Mouse (Mus musculus): ENCODE measurements around the gene Gm12169. TPM values are rescaled to one million over a fixed set of nuclear protein-coding genes. Genes with fewer than 3 reads are reported as not detected.
"Not testable (repeated sequence)": the region's sequence is repeated elsewhere in the genome, so short reads cannot be mapped to it uniquely, and the experiment has no call there.

Gm12169 gene
- total and polyA plus RNA-seq, 2 experiments from 2014 or later = not detected

DNA sequence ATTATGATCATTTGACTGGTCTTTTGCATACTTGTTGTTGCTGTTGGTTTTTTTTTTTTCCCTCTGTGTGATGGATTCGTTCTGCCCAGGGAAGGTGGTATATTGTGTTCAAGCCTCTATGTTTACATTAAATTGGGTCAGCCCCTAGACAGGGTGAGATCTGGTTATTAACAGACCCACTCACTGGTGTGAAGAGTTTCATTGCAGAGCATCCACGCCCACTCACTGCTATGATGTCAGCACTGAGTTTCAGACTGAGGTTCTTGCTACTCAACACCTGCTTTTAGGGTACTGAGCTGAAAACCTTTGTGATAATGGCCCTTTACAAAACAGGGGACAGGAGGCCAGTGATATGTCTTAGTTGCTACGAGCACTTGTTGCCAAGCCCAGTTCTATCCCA, 16.9 kb upstream of the Gm12169 start:
- no peak overlapping the region for H3K9ac ChIP-seq (replicated peaks; ENCODE audit: low read depth, low read length)
- H3K27me3 ChIP-seq (ENCODE audit: control insufficient read depth, insufficient read depth, low read length) = no peaks in the 10 kb centered on the region
- ATAC-seq (ENCODE audit: insufficient read depth, low read depth) (no peak), DNase-seq (ENCODE audit: low spot score) (no peak)
- no peaks in the 10 kb centered on the region for H3K36me3 ChIP-seq (replicated peaks; ENCODE audit: control insufficient read depth, insufficient read depth, low read length)
- WGBS = 48% methylated on average over 3 of the region's 3 CpGs
- no peak overlapping the region for H3K4me3 ChIP-seq (ENCODE audit: low read depth, low read length)
- H3K4me2 ChIP-seq (ENCODE audit: low read depth, low read length) = no peak overlapping the region
- H3K4me1 ChIP-seq (ENCODE audit: control insufficient read depth, insufficient read depth) = no peaks in the 10 kb centered on the region
- H3K9me3 ChIP-seq (replicated peaks; ENCODE audit: control insufficient read depth, low read length) = no peaks in the 10 kb centered on the region
- TF ChIP-seq CTCF (IDR thresholded peaks at IDR 0.05; ENCODE audit: low read depth) (no peak), EP300 (IDR thresholded peaks at IDR 0.05; ENCODE audit: low read depth) (no peak)
- H3K27ac ChIP-seq (ENCODE audit: low read depth) = no peak overlapping the region

DNA sequence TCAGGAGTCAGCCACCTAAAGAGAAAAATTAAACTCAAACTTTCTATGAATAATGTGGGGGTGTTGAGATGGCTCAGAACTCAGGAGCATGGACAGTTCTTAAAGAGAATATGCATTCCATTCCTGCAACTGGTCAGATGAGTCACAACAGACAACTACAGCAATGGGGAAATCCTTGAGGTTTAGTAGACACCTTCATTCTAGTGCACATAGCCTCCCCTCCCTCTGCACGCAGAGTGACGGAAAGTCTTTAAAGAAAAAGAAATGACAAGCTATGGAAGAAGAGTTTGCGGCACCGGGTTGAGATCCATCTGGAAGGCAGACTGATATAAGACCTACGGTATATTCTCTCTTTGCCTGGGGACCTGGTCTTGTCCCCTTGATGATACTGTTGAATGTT, 14.1 kb upstream of the Gm12169 start:
- DNase-seq (ENCODE audit: low spot score) (no peak), ATAC-seq (ENCODE audit: insufficient read depth, low read depth) (no peak)
- H3K9me3 ChIP-seq (replicated peaks; ENCODE audit: control insufficient read depth, low read length) = no peaks in the 10 kb centered on the region
- no peaks in the 10 kb centered on the region for H3K36me3 ChIP-seq (replicated peaks; ENCODE audit: control insufficient read depth, insufficient read depth, low read length)
- H3K27ac ChIP-seq (ENCODE audit: low read depth) = no peak overlapping the region
- no peak overlapping the region for H3K9ac ChIP-seq (replicated peaks; ENCODE audit: low read depth, low read length)
- H3K4me3 ChIP-seq (ENCODE audit: low read depth, low read length) = no peak overlapping the region
- no peak for TF ChIP-seq EP300 (IDR thresholded peaks at IDR 0.05; ENCODE audit: low read depth)
- 91% methylated on average over 5 of the region's 5 CpGs for WGBS
- H3K4me1 ChIP-seq (ENCODE audit: control insufficient read depth, insufficient read depth) = no peaks in the 10 kb centered on the region
- no peaks in the 10 kb centered on the region for H3K27me3 ChIP-seq (ENCODE audit: control insufficient read depth, insufficient read depth, low read length)
- H3K4me2 ChIP-seq (ENCODE audit: low read depth, low read length) = no peak overlapping the region

DNA sequence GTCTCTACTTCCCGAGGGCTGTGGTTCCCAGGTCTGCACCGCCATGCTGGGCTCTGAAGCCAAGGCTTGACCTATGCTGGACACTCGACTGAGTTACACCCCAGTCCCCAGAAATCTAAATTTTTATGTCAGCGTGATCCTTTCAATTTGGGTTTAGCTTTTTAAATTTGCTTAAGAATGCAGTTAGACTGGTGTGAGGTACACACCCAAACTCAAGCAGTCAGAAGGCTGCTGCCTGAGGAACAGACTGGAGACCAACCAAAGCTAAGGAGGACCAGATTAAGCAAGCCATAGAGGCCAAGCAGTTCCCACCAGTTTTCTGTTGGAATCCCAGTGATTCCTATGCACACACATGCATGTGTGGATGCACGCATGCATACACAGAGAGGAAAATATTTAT, 2.7 kb upstream of the Gm12169 start:
- not testable (repeated sequence) for ATAC-seq (ENCODE audit: insufficient read depth, low read depth); H3K4me1 ChIP-seq (ENCODE audit: control insufficient read depth, insufficient read depth); H3K9ac ChIP-seq (replicated peaks; ENCODE audit: low read depth, low read length); H3K27me3 ChIP-seq (ENCODE audit: control insufficient read depth, insufficient read depth, low read length); H3K36me3 ChIP-seq (replicated peaks; ENCODE audit: control insufficient read depth, insufficient read depth, low read length); H3K27ac ChIP-seq (ENCODE audit: low read depth); H3K4me2 ChIP-seq (ENCODE audit: low read depth, low read length); H3K9me3 ChIP-seq (replicated peaks; ENCODE audit: control insufficient read depth, low read length); DNase-seq (ENCODE audit: low spot score); H3K4me3 ChIP-seq (ENCODE audit: low read depth, low read length)
- whole genome bisulfite sequencing = 77% methylated on average over 5 of the region's 5 CpGs

DNA sequence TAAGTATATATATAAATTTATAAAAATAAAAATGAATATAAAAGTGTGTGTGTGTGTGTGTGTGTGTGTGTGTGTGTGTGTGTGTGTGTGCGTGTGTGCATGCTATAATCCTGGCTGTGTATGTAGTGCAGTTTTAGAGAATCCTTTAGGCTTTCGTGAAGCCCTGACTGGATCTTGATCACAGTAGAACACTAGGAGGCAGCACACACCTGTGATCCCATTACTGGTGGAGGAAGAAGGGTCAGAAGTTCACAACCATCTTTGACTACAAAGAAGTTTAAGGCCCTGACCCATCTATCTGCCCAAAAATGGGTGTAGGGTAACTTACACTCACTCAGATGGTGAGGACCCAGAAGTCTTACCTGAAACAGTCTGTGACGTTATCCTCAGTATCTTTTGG, 1.3 kb upstream of the Gm12169 start:
- no peak for ATAC-seq (ENCODE audit: insufficient read depth, low read depth)
- Histone ChIP-seq H3K9ac (replicated peaks; ENCODE audit: low read depth, low read length) (no peak overlapping the region), H3K4me3 (ENCODE audit: low read depth, low read length) (no peak overlapping the region), H3K9me3 (replicated peaks; ENCODE audit: control insufficient read depth, low read length) (no peaks in the 10 kb centered on the region), H3K4me2 (ENCODE audit: low read depth, low read length) (no peak overlapping the region), H3K27ac (ENCODE audit: low read depth) (no peak overlapping the region), H3K36me3 (replicated peaks; ENCODE audit: control insufficient read depth, insufficient read depth, low read length) (no peaks in the 10 kb centered on the region), H3K27me3 (ENCODE audit: control insufficient read depth, insufficient read depth, low read length) (no peaks in the 10 kb centered on the region), H3K4me1 (ENCODE audit: control insufficient read depth, insufficient read depth) (no peaks in the 10 kb centered on the region)
- no peak for TF ChIP-seq EP300 (IDR thresholded peaks at IDR 0.05; ENCODE audit: low read depth)
- peak; percentile 30 for TF ChIP-seq CTCF (IDR thresholded peaks at IDR 0.05; ENCODE audit: low read depth)
- 65% methylated on average over 3 of the region's 3 CpGs for WGBS
- DNase-seq (ENCODE audit: low spot score) = no peak

DNA sequence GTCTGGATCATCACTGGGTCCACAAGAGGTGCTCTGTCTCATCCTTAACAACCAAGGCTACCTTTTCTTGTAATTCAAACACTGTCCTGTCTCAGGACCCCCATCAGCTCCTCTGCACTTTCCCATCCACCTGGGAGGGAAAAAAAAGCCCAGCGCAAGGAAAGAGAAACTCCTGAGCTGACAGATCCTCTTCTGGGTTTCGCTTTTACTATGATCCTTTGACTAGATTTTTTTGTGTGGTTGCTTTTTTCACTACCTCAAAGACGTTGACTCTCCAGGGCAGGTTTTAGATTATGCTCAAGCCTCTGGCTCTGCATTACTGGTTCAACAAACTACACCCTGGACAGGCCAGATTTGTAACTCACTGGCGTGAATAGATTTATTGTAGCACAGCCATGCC, 6.1 kb downstream of the Gm12169 start:
- H3K9ac ChIP-seq (replicated peaks; ENCODE audit: low read depth, low read length) = no peak overlapping the region
- H3K4me2 ChIP-seq (ENCODE audit: low read depth, low read length) = no peak overlapping the region
- ATAC-seq (ENCODE audit: insufficient read depth, low read depth) = no peak
- WGBS = 71% methylated on average over 4 of the region's 4 CpGs
- H3K4me3 ChIP-seq (ENCODE audit: low read depth, low read length) = no peak overlapping the region
- no peak overlapping the region for H3K27ac ChIP-seq (ENCODE audit: low read depth)
- H3K27me3 ChIP-seq (ENCODE audit: control insufficient read depth, insufficient read depth, low read length) = no peaks in the 10 kb centered on the region
- no peaks in the 10 kb centered on the region for H3K9me3 ChIP-seq (replicated peaks; ENCODE audit: control insufficient read depth, low read length)
- TF ChIP-seq CTCF (IDR thresholded peaks at IDR 0.05; ENCODE audit: low read depth) (no peak), EP300 (IDR thresholded peaks at IDR 0.05; ENCODE audit: low read depth) (no peak)
- no peak for DNase-seq (ENCODE audit: low spot score)
- no peaks in the 10 kb centered on the region for H3K36me3 ChIP-seq (replicated peaks; ENCODE audit: control insufficient read depth, insufficient read depth, low read length)
- H3K4me1 ChIP-seq (ENCODE audit: control insufficient read depth, insufficient read depth) = no peaks in the 10 kb centered on the region

DNA sequence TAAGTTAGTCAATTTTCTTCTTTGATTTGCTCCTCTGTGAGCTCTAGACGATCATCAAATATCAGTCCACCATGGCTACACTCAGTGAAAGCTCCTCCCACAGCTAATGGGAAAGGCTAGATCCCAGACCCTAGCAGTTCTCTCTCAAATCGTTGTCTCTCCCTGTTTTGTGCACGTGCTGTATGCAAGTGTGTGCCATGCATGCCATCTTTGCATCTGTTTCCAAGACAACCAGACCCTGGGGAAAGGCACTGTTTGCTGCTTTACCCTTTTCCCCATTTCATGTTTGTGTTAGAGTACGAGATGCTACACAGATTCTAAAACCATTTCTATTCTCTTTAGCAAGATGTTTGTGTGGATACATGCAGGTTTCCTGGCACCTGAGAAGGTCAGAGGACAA, 13.0 kb downstream of the Gm12169 start:
- Histone ChIP-seq H3K36me3 (replicated peaks; ENCODE audit: control insufficient read depth, insufficient read depth, low read length) (no peaks in the 10 kb centered on the region), H3K27me3 (ENCODE audit: control insufficient read depth, insufficient read depth, low read length) (no peaks in the 10 kb centered on the region), H3K4me1 (ENCODE audit: control insufficient read depth, insufficient read depth) (no peaks in the 10 kb centered on the region), H3K27ac (ENCODE audit: low read depth) (no peak overlapping the region), H3K4me2 (ENCODE audit: low read depth, low read length) (no peak overlapping the region), H3K4me3 (ENCODE audit: low read depth, low read length) (no peak overlapping the region), H3K9ac (replicated peaks; ENCODE audit: low read depth, low read length) (no peak overlapping the region), H3K9me3 (replicated peaks; ENCODE audit: control insufficient read depth, low read length) (no peaks in the 10 kb centered on the region)
- WGBS = 67% methylated on average over 4 of the region's 4 CpGs
- TF ChIP-seq EP300 (IDR thresholded peaks at IDR 0.05; ENCODE audit: low read depth) (no peak), CTCF (IDR thresholded peaks at IDR 0.05; ENCODE audit: low read depth) (no peak)
- ATAC-seq (ENCODE audit: insufficient read depth, low read depth) (no peak), DNase-seq (ENCODE audit: low spot score) (no peak)
